Mouse (Mus musculus): ENCODE measurements at regions not wholly inside any gene's neighbourhood (a gene's known extent, or its start where the extent isn't known, plus 50 kb on each side); places are given as distances from the start of the nearest gene placed in this dataset.

GRCm38 (mm10) chr8:128113116-128113515 is 245.3 kb upstream of the Nrp1 start:
- DNase-seq (ENCODE audit: extremely low spot score, low spot score), result no peak

- DNase-seq (ENCODE audit: extremely low spot score, low spot score), result no peak
These were observed 217.0 kb upstream of the Nrp1 start for GRCm38 (mm10) chr8:128141290-128141966.

GRCm38 (mm10) chr8:128148351-128148942 is 210.0 kb upstream of the Nrp1 start:
- no peak for DNase-seq (ENCODE audit: extremely low spot score, low spot score)

- no peak for DNase-seq (ENCODE audit: extremely low spot score, low spot score)
These were observed 202.8 kb upstream of the Nrp1 start for GRCm38 (mm10) chr8:128155604-128156003.

GRCm38 (mm10) chr8:128156221-128156620 is 202.2 kb upstream of the Nrp1 start:
- peak; percentile 11 for DNase-seq (ENCODE audit: extremely low spot score, low spot score)

- DNase-seq (ENCODE audit: extremely low spot score, low spot score), result no peak
These were observed 195.5 kb upstream of the Nrp1 start for GRCm38 (mm10) chr8:128162857-128163256.

- DNase-seq (ENCODE audit: extremely low spot score, low spot score), result peak; percentile 8
These were observed 193.4 kb upstream of the Nrp1 start for GRCm38 (mm10) chr8:128164976-128165375.

GRCm38 (mm10) chr8:128165591-128165990 is 192.8 kb upstream of the Nrp1 start:
- no peak for DNase-seq (ENCODE audit: extremely low spot score, low spot score)

- peak; percentile 4 for DNase-seq (ENCODE audit: extremely low spot score, low spot score)
These were observed 192.3 kb upstream of the Nrp1 start for GRCm38 (mm10) chr8:128166097-128166496.

GRCm38 (mm10) chr8:128168819-128169218 is 189.6 kb upstream of the Nrp1 start:
- peak; percentile 4 for DNase-seq (ENCODE audit: extremely low spot score, low spot score)

- DNase-seq (ENCODE audit: extremely low spot score, low spot score), result no peak
These were observed 187.3 kb upstream of the Nrp1 start for GRCm38 (mm10) chr8:128171116-128171515.

GRCm38 (mm10) chr8:128180214-128180613 is 178.2 kb upstream of the Nrp1 start:
- no peak for DNase-seq (ENCODE audit: extremely low spot score, low spot score)

GRCm38 (mm10) chr8:128183081-128183480 is 175.3 kb upstream of the Nrp1 start:
- DNase-seq (ENCODE audit: extremely low spot score, low spot score), result peak; percentile 36

- no peak for DNase-seq (ENCODE audit: extremely low spot score, low spot score)
These were observed 170.1 kb upstream of the Nrp1 start for GRCm38 (mm10) chr8:128188321-128188720.

GRCm38 (mm10) chr8:128193293-128193887 is 165.0 kb upstream of the Nrp1 start:
- no peak for DNase-seq (ENCODE audit: extremely low spot score, low spot score)

GRCm38 (mm10) chr8:128200815-128201214 is 157.6 kb upstream of the Nrp1 start:
- DNase-seq (ENCODE audit: extremely low spot score, low spot score), result no peak

GRCm38 (mm10) chr8:128201635-128202034 is 156.8 kb upstream of the Nrp1 start:
- no peak for DNase-seq (ENCODE audit: extremely low spot score, low spot score)

GRCm38 (mm10) chr8:128202158-128202886 is 156.1 kb upstream of the Nrp1 start:
- no peak for DNase-seq (ENCODE audit: extremely low spot score, low spot score)

- no peak for DNase-seq (ENCODE audit: extremely low spot score, low spot score)
These were observed 153.6 kb upstream of the Nrp1 start for GRCm38 (mm10) chr8:128204803-128205202.

GRCm38 (mm10) chr8:128207138-128207537 is 151.3 kb upstream of the Nrp1 start:
- DNase-seq (ENCODE audit: extremely low spot score, low spot score), result no peak

- DNase-seq (ENCODE audit: extremely low spot score, low spot score), result no peak
These were observed 147.6 kb upstream of the Nrp1 start for GRCm38 (mm10) chr8:128210761-128211160.

- no peak for DNase-seq (ENCODE audit: extremely low spot score, low spot score)
These were observed 146.2 kb upstream of the Nrp1 start for GRCm38 (mm10) chr8:128212223-128212622.

All from neural tube, embryonic 10.5 days (tissue).